Mouse (Mus musculus): ENCODE results near the gene Sertad2. TPM values are rescaled to one million over a fixed set of nuclear protein-coding genes. Genes with fewer than 3 reads are reported as not detected.

The Sertad2 gene
- polyA plus RNA-seq, 1 experiment from 2014 or later, result 30.5 TPM

DNA sequence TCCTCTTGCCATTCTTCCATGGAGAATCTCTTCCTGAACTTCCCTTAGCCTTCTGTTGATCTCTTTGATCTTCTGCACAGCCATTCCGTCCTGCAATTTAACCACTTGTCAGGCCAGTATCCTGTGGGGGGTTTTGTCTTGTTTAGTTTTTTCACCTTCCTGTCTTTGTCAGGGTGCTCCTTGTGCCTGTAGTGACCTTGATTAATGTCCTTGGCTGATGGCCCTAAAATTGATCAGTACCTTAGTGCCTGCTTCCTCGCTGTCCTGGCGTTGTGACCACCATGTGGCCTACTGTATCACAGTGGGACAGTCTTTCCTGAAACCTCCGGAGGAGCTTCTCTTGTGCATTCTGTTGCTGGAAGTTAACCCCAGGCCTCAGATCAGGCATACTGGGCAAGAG lies 70.2 kb downstream of the Sertad2 start:
- H3K27me3 ChIP-seq (ENCODE audit: control insufficient read depth, insufficient read depth, low read length), result no peaks in the 10 kb centered on the region
- H3K4me2 ChIP-seq (ENCODE audit: low read depth, low read length), result no peak overlapping the region
- no peaks in the 10 kb centered on the region for H3K36me3 ChIP-seq (ENCODE audit: control insufficient read depth, insufficient read depth, low read length)
- no peak for ATAC-seq (ENCODE audit: low read depth)
- H3K4me1 ChIP-seq (ENCODE audit: control insufficient read depth, insufficient read depth, low read length), result no peaks in the 10 kb centered on the region
- H3K9me3 ChIP-seq (ENCODE audit: control insufficient read depth, low read length), result no peaks in the 10 kb centered on the region
- WGBS, result 43% methylated on average over 4 of the region's 4 CpGs
- H3K27ac ChIP-seq (ENCODE audit: low read depth, low read length), result no peak overlapping the region
- no peak overlapping the region for H3K4me3 ChIP-seq (ENCODE audit: low read depth, low read length)
- no peak overlapping the region for H3K9ac ChIP-seq (replicated peaks; ENCODE audit: low read depth, low read length)

DNA sequence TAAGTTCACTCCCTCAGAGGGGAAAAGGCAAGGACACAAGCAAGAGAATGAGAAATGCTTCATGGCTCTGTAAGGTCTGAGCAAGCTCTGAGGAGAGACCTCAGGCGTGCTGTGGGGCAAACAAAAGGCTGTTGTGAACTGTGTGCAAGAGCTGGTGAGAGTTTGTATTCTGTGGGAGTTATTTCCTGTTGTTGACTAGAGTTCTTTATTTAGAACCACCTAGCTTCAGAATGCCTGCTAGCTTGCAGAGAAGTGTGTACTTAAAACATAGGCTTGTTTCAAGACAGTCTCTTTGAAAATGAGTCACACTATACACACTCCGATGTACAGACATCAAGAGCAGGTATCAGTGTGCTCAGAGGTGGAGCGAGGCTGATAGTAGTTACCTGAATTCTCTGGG lies 73.0 kb downstream of the Sertad2 start:
- no peak for ATAC-seq (ENCODE audit: low read depth)
- Histone ChIP-seq H3K9me3 (ENCODE audit: control insufficient read depth, low read length) (no peaks in the 10 kb centered on the region), H3K4me3 (ENCODE audit: low read depth, low read length) (no peak overlapping the region), H3K27me3 (ENCODE audit: control insufficient read depth, insufficient read depth, low read length) (no peaks in the 10 kb centered on the region), H3K9ac (replicated peaks; ENCODE audit: low read depth, low read length) (no peak overlapping the region), H3K36me3 (ENCODE audit: control insufficient read depth, insufficient read depth, low read length) (no peaks in the 10 kb centered on the region), H3K4me2 (ENCODE audit: low read depth, low read length) (no peak overlapping the region), H3K27ac (ENCODE audit: low read depth, low read length) (no peak overlapping the region), H3K4me1 (ENCODE audit: control insufficient read depth, insufficient read depth, low read length) (no peaks in the 10 kb centered on the region)
- 60% methylated on average over 3 of the region's 3 CpGs for WGBS

DNA sequence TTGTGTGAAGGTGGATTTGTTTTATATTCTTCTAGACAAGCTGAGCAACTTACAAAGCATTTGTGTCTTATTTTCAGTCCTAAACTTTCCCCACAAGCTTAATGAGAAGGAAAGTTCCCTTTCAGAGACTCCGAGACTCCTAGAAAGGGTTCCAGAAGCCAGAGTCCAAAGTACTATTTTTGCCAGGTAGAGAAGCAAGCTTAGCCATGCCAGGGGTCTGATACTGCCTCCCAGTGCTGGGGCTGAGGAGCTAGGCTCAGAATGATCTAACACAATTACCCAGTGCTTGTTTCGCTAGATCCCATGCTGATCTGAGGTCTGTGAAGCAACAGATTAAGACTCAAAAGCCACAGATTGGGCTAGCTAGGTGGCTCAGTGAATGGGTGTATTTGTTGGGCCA lies 84.1 kb downstream of the Sertad2 start:
- no peak overlapping the region for H3K4me2 ChIP-seq (ENCODE audit: low read depth, low read length)
- WGBS, result 89% methylated on average over 2 of the region's 2 CpGs
- no peak overlapping the region for H3K27ac ChIP-seq (ENCODE audit: low read depth, low read length)
- H3K9me3 ChIP-seq (ENCODE audit: control insufficient read depth, low read length), result no peaks in the 10 kb centered on the region
- ATAC-seq (ENCODE audit: low read depth), result no peak
- H3K27me3 ChIP-seq (ENCODE audit: control insufficient read depth, insufficient read depth, low read length), result no peaks in the 10 kb centered on the region
- no peaks in the 10 kb centered on the region for H3K4me1 ChIP-seq (ENCODE audit: control insufficient read depth, insufficient read depth, low read length)
- H3K4me3 ChIP-seq (ENCODE audit: low read depth, low read length), result no peak overlapping the region
- no peak overlapping the region for H3K9ac ChIP-seq (replicated peaks; ENCODE audit: low read depth, low read length)
- H3K36me3 ChIP-seq (ENCODE audit: control insufficient read depth, insufficient read depth, low read length), result no peaks in the 10 kb centered on the region

DNA sequence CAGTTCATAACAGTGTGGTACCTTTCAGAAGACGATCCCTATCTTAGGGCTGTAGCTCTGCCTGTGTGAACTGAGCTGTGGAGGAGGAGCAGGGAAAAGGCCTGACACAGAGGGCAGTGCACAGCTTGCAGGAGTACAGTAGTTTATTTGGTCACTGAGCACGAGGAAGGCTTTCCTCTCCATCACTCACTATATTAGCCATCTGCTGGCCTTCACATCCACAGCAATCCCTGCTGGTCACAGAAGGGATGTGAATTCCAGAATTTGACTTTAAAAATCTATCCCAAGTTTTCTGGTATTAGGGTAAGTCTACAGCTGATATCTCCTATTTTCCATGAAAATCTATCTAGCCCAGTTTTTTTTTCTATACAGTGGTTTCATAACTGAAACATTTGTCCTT lies 85.2 kb downstream of the Sertad2 start:
- H3K4me3 ChIP-seq (ENCODE audit: low read depth, low read length), result no peak overlapping the region
- H3K27me3 ChIP-seq (ENCODE audit: control insufficient read depth, insufficient read depth, low read length), result no peaks in the 10 kb centered on the region
- no peaks in the 10 kb centered on the region for H3K36me3 ChIP-seq (ENCODE audit: control insufficient read depth, insufficient read depth, low read length)
- H3K4me1 ChIP-seq (ENCODE audit: control insufficient read depth, insufficient read depth, low read length), result peaks cover 5% of the 10 kb centered on the region; the same call in 1 of the 2 replicates
- no peak overlapping the region for H3K27ac ChIP-seq (ENCODE audit: low read depth, low read length)
- no peak overlapping the region for H3K9ac ChIP-seq (replicated peaks; ENCODE audit: low read depth, low read length)
- ATAC-seq (ENCODE audit: low read depth), result no peak
- 37% methylated on average over 2 of the region's 2 CpGs for WGBS
- no peaks in the 10 kb centered on the region for H3K9me3 ChIP-seq (ENCODE audit: control insufficient read depth, low read length)
- no peak overlapping the region for H3K4me2 ChIP-seq (ENCODE audit: low read depth, low read length)

DNA sequence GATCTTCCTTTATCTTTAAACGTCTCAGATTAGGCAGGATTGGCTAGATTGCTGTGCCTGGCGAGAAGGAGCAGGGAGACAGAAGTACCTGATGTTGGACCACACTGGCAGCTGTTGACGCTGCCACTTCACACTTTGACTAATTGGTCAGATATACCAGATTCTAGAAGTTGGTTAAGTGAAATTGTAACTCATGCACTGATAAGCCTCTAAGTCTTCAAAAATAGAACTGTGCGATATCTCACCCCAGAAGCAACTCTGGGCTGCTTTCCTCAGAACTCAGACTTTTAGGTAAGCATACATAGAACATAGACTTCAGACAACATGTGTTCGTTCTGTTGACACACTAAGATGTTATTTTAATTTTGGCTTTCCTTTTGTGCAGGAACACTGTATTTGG lies 86.6 kb downstream of the Sertad2 start:
- H3K4me2 ChIP-seq (ENCODE audit: low read depth, low read length), result no peak overlapping the region

DNA sequence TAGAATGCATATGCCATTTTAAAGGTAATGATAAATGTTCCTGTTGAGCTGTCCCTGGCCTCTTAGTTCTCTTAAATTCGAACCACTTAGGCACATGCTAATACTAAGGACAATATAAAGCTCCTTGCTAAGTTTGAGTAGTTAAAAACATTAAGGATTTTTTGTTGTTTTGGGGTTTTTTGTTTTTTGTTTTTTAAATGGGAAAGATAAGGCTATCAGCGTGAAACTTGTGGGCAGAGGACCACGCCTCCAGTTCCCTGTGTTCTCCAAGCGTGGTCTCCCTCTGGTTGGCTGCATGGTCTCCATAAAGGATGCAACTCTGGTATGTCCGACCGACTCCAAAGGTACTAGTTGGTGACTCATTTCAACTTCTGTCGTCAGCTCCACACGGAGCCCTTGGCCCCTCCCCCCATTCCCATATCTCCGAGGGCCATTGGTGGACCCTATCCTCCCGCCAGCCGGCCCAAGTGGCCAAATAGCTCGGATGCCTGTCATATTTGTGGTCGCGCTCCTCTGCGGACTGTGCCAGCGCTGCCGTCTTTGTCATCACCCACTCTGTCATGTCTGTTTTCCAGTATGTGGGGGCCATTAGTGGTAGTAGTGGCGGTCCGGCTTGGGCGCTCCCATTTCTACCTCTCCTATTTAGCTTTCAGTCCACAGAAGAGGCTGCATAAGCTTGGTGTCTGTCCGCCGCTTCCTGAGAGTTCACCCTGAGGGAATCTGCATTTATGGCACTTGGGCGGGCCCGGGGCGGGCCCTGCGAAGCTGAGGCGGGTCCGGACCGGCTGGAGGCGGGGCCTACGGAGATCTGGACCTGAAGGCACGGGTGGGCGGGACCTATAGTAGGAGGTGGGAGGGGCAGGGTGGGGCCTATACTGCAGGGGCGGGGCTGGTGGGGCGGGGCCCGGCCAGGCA lies 88.2 kb downstream of the Sertad2 start:
- 2% methylated on average over 36 of the region's 36 CpGs for WGBS
- ATAC-seq (ENCODE audit: low read depth), result peak; percentile 93
- H3K36me3 ChIP-seq (ENCODE audit: control insufficient read depth, insufficient read depth, low read length), result no peaks in the 10 kb centered on the region

More for the DNA sequence above, 86.6 kb downstream of the Sertad2 start:
- H3K36me3 ChIP-seq (ENCODE audit: control insufficient read depth, insufficient read depth, low read length), result no peaks in the 10 kb centered on the region
- no peak overlapping the region for H3K9ac ChIP-seq (replicated peaks; ENCODE audit: low read depth, low read length)
- no peak overlapping the region for H3K4me3 ChIP-seq (ENCODE audit: low read depth, low read length)
- no peaks in the 10 kb centered on the region for H3K27me3 ChIP-seq (ENCODE audit: control insufficient read depth, insufficient read depth, low read length)
- no peaks in the 10 kb centered on the region for H3K9me3 ChIP-seq (ENCODE audit: control insufficient read depth, low read length)
- H3K27ac ChIP-seq (ENCODE audit: low read depth, low read length), result no peak overlapping the region
- ATAC-seq (ENCODE audit: low read depth), result no peak
- 94% methylated on average over 5 of the region's 5 CpGs for WGBS
- peaks cover 9% of the 10 kb centered on the region; the same call in 1 of the 2 replicates for H3K4me1 ChIP-seq (ENCODE audit: control insufficient read depth, insufficient read depth, low read length)

DNA sequence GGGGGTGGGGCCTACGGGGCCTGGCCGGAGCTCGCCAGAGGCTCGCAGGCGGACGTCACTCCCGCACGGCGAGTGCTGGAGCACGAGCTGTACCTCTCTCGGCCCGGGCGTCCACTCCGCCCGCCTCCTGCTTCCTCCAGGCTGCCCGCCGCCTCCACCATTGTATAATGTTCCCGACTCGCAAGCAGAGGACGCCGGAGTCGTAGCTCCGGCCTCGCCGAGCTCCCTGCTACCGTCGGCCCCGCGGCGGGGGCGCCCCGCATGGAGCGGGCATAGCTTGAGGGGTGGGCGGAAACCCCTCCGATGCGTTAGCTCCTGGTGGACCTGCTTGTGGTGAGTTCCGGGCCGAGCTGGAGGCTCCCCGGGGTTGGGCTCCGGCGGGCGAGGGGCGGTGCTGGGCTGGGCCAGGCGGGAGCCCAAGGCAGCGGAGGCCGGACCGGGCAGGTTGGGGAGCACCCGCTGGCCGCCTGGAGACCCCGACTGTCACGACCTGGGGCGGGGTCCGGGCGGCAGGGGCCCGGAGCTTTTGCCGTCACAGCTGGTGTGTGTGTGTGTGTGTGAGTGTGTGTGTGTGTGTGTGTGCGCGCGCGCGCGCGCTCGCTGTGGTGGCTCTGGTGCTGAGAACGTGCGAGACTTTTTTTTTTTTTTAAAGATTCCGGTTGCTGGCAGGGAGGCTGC lies 89.0 kb downstream of the Sertad2 start:
- no peaks in the 10 kb centered on the region for H3K36me3 ChIP-seq (ENCODE audit: control insufficient read depth, insufficient read depth, low read length)
- H3K9ac ChIP-seq (replicated peaks; ENCODE audit: low read depth, low read length), result peak overlapping the region; percentile 90
- ATAC-seq (ENCODE audit: low read depth), result peak; percentile 94
- H3K4me3 ChIP-seq (ENCODE audit: low read depth, low read length), result peak overlapping the region; percentile 93
- no peaks in the 10 kb centered on the region for H3K9me3 ChIP-seq (ENCODE audit: control insufficient read depth, low read length)
- H3K4me2 ChIP-seq (ENCODE audit: low read depth, low read length), result peak overlapping the region; percentile 70
- H3K4me1 ChIP-seq (ENCODE audit: control insufficient read depth, insufficient read depth, low read length), result peaks cover 9% of the 10 kb centered on the region; the same call in 1 of the 2 replicates
- H3K27me3 ChIP-seq (ENCODE audit: control insufficient read depth, insufficient read depth, low read length), result no peaks in the 10 kb centered on the region
- peak overlapping the region; percentile 92 for H3K27ac ChIP-seq (ENCODE audit: low read depth, low read length)
- WGBS, result under 1% methylated on average over 55 of the region's 67 CpGs

More for the DNA sequence above, 88.2 kb downstream of the Sertad2 start:
- Histone ChIP-seq H3K4me1 (ENCODE audit: control insufficient read depth, insufficient read depth, low read length) (peaks cover 9% of the 10 kb centered on the region; the same call in 1 of the 2 replicates), H3K4me2 (ENCODE audit: low read depth, low read length) (peak overlapping the region; percentile 70), H3K27me3 (ENCODE audit: control insufficient read depth, insufficient read depth, low read length) (no peaks in the 10 kb centered on the region), H3K27ac (ENCODE audit: low read depth, low read length) (peak overlapping the region; percentile 92), H3K9ac (replicated peaks; ENCODE audit: low read depth, low read length) (peak overlapping the region; percentile 50), H3K9me3 (ENCODE audit: control insufficient read depth, low read length) (no peaks in the 10 kb centered on the region), H3K4me3 (ENCODE audit: low read depth, low read length) (peak overlapping the region; percentile 93)

DNA sequence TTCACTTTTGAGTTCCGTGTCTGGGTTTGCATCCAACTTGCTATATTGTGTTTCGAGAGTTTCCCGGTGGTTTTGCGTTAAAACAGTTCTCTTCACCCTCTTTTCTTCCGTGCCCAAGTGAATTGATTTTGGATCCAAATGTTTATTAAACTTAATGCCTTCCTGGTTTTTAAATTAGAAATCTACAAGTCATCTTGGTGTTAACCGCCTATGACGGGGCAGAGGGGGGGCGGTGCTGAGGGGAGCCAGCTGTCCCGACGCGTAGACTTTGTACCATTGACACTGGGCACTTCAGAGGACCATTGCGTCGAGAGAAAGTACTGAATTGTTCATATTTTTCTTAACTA lies 89.5 kb downstream of the Sertad2 start:
- peaks cover 9% of the 10 kb centered on the region; the same call in 1 of the 2 replicates for H3K4me1 ChIP-seq (ENCODE audit: control insufficient read depth, insufficient read depth, low read length)
- no peak overlapping the region; the same call in 1 of the 2 replicates for H3K27ac ChIP-seq (ENCODE audit: low read depth, low read length)
- H3K27me3 ChIP-seq (ENCODE audit: control insufficient read depth, insufficient read depth, low read length), result no peaks in the 10 kb centered on the region
- no peak overlapping the region; the same call in 1 of the 2 replicates for H3K9ac ChIP-seq (replicated peaks; ENCODE audit: low read depth, low read length)
- no peak for ATAC-seq (ENCODE audit: low read depth)
- H3K4me3 ChIP-seq (ENCODE audit: low read depth, low read length), result peak overlapping the region; percentile 93
- H3K9me3 ChIP-seq (ENCODE audit: control insufficient read depth, low read length), result no peaks in the 10 kb centered on the region
- H3K4me2 ChIP-seq (ENCODE audit: low read depth, low read length), result peak overlapping the region; percentile 70
- no peaks in the 10 kb centered on the region for H3K36me3 ChIP-seq (ENCODE audit: control insufficient read depth, insufficient read depth, low read length)
- under 1% methylated on average over 13 of the region's 13 CpGs for WGBS

DNA sequence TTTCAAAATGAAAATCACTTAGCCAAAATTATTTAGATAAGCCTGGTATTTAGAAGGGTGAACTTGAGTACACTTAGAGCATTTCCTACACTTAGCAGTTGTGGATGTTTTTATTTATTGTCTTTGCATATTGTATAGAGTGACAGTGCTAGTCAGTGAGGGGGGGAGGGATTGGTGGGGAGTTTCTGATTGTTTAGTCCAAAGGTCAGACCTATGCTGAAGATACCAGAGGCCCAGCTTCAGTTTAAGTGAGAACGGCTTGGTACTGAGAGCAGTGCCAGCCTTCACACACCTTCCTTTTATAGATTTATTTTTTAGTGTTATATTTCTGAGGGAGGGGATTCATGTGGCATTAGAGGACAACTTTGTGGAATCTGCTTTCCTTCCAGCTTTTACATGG lies 91.5 kb downstream of the Sertad2 start:
- no peak overlapping the region for H3K4me2 ChIP-seq (ENCODE audit: low read depth, low read length)
- 90% methylated on average over 1 of the region's 1 CpGs for WGBS
- H3K9ac ChIP-seq (replicated peaks; ENCODE audit: low read depth, low read length), result no peak overlapping the region

More for the DNA sequence above, 91.5 kb downstream of the Sertad2 start:
- Histone ChIP-seq H3K27me3 (ENCODE audit: control insufficient read depth, insufficient read depth, low read length) (no peaks in the 10 kb centered on the region), H3K36me3 (ENCODE audit: control insufficient read depth, insufficient read depth, low read length) (no peaks in the 10 kb centered on the region), H3K27ac (ENCODE audit: low read depth, low read length) (no peak overlapping the region), H3K9me3 (ENCODE audit: control insufficient read depth, low read length) (no peaks in the 10 kb centered on the region), H3K4me3 (ENCODE audit: low read depth, low read length) (no peak overlapping the region), H3K4me1 (ENCODE audit: control insufficient read depth, insufficient read depth, low read length) (peaks cover 9% of the 10 kb centered on the region; the same call in 1 of the 2 replicates)
- ATAC-seq (ENCODE audit: low read depth), result no peak

Data from neural tube, embryonic 14.5 days (tissue).